Mouse (Mus musculus): Measurements from ENCODE around the gene Dcakd. TPM values are rescaled to one million over a fixed set of nuclear protein-coding genes. Genes with fewer than 3 reads are reported as not detected.

The Dcakd gene
- total RNA-seq (2022): 10 to 100 TPM; 54.2 to 95.5 (median 77.9) TPM

DNA sequence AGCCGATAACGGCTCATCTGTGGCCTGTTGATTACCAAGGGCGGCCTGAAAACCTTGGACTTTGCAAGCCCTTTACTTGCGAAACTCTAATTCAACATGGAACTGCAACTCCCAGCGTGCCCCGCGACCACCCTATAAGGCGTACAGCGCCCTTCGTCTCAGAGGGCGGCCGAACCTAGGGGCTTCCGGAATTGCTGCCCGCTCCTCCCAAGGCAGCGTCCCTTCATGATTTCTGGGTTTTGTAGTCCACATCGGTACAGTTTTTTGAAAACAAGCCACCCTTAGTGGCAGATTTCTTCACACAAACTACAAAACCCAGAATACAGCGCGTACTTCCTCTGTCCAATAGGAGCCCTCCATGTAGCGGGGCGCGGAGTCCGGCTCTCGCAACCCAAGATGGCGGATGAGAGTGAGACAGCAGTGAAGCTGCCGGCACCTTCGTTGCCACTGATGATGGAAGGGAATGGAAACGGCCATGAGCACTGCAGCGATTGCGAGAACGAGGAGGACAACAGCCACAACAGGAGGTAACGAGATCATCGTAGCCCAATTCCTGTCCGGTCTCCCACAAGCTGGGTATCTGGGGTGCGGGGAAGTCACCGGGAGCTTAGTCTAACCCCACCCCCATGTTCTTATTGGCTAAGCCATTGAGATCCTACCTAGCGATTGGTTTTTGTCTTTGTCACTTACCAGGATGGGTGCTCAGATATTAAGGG lies at the start of gene Dcakd, which contains the start of gene Nmt1:
Gene Dcakd (minus strand): TSS at position 158 of the 716 bp plus-strand sequence.
Gene Nmt1 (plus strand): TSS at position 15 of the 716 bp plus-strand sequence.
- DNase-seq (ENCODE audit: low spot score): peak; percentile 99

DNA sequence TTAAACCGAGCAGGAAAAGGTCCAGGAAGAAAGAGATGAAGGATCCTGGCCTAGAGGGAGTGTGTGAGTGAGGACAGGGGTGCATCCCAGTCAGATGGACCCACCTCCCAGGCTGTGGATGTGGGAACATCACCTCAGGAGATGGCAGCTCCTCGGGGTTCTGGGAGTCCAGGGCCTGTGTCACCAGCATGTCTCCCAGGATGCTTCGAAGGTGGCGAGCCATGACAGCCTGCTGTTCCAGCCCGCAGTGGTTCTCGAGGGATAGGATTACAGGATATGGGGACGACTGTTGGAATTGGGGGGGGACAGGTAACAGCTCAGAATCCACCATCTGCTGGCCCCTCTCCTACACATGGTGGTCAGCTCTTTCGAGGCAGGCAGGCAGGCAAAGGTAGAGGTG lies 48.4 kb upstream of the Dcakd start:
- no peak for DNase-seq (ENCODE audit: low spot score)

DNA sequence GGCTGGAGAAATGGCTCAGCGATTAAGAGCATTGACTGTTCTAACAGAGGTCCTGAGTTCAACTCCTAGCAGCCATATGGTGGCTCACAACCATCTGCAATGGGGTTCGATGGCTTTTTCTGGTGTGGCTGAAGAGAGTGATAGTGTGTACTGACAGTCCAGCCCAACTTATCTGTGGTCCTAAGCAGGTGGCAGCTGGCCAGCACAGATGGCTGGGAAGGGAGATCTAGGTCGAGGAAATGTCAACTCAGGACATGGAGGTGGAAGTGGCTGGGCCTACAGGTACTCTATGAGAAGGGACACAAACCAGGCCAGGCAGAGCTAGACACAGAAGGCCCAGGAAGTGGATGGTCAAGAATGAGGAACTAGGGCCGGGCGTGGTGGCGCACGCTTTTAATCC lies 47.9 kb upstream of the Dcakd start:
- no peak for DNase-seq (ENCODE audit: low spot score)

DNA sequence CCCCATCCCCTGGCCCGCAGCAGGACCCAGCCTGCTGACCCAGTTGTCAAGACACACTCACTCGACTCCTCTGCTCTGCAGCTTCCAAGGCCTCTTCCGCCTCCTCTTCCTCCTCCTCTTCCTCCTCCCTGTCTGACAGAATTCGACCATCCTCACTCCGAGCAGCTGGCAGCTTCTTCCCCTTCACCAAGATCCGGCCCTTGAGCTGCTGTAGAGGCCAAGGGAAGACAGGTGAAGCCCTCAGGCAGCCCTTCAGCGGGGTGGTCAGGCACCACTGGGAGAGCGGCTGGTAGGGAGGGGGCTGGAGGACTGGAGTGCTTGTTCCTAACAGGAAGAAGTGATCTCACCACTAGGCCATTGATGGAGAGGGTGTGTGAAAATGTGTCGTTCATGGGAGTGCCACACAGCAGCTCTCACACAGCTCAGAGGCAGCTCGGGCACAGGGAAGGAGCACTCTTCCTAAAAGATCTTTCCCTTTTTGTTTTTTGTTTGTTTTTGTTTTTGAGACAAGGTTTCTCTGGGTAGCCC lies 46.7 kb upstream of the Dcakd start:
- DNase-seq (ENCODE audit: low spot score): no peak

DNA sequence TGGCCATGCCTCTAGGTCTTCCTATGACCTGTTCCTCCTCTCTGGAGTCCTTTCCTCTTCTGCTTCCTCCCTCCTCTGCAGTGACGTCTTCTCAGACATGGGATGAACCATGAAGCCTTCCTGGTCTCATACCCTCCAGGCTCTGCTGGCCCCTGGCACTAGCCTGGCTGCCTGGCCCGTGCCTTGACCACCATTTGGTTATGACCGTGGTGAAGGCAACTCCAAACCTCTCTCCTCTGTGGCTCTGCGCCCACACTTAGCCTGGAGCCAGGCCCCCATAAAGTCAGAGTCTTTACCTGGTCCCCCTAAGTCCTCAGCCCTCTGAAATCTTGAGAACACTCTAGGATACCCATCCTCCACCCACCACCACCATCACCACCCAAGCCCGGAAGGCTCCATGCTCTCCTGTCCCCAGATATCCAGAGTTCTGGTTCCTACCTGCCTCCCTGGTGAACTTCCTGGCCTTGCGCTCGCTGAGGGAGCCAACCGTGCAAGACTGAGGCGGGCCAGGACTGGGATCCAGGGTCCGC lies 46.1 kb upstream of the Dcakd start:
- no peak for DNase-seq (ENCODE audit: low spot score)

DNA sequence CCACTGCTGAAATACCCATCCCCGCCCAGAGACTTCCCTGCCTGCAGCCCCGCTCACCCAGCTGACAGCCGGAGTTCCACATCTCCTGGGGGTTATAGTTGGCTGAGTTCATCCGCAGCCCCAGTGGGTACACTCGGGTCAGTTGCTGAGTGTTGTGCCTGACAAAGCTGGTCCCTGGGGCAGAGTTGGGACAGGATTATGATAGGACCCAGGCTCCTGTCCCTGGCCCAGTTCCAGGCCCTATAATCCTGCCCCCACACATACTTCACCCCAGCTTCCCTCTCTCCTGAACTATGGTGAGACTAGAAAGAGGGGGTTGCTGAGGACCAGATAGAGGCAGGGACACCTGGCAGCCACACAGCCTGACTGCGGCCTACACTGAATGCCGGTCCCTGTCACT lies 45.5 kb upstream of the Dcakd start:
- no peak for DNase-seq (ENCODE audit: low spot score)

DNA sequence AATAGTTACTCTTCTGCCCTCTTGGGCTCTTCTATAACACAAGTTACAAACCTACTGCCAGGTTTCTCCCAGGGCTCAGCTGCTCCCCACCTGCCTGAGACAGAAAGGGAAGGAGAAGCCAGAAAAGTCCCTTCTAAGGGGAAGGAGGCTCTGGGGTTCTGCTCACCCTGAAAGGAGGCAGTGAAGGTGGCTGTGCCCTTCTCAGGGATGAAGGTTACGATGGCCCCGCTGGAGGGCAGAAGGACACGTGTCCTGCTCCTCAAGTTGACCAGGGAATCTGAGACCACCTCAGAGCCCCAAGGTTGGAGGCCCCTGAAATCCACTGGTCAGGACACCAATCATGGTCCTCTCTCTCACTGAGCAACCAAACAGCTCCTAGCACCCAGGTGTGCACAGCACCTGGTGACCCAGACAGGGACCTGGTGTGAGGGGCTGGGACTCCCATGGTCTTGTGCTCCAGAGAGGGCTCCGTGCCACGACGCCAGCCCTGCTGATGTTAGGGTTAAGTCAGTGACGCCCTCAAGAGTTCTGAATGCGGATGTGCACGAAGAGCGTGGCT lies 42.3 kb upstream of the Dcakd start:
- DNase-seq (ENCODE audit: low spot score): no peak

DNA sequence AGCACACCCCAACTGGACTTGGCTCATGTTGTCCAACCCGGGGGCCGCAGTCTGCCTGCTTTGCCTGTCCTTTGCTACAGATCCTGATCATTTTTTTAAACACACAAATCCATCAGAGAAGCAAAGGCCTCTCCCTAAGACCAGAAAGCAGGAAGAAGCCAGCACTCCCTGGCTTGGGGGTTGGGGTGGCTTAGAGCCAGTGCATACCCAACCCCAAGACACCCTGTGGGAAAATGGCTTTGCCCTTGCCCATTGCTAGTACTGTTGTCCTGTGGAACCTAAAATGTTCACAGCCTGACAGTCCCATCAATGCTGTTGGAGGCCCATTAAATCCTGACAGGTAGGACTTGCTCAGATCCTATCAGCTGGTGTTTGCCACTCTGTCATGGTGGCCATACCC lies 41.6 kb upstream of the Dcakd start:
- DNase-seq (ENCODE audit: low spot score): no peak

DNA sequence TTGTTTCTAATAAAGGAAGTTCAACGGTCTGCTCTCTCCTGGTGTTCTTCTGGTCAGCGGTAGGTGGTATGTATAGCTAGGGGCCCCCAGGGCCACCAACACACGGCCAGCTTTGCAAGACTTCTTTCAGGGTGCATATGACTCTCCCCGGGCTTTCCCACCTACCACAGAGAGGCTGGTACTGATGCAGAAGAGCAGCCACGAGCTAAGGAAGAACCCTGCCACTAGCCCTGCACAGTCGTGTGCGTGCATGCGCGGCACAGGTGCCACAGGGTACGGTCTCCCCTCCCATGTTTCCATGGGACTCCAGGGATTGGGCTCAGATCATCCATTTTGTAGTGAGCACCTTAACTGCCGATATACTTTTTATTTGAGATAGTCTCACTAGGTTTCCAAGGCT lies 40.8 kb upstream of the Dcakd start:
- DNase-seq (ENCODE audit: low spot score): no peak

DNA sequence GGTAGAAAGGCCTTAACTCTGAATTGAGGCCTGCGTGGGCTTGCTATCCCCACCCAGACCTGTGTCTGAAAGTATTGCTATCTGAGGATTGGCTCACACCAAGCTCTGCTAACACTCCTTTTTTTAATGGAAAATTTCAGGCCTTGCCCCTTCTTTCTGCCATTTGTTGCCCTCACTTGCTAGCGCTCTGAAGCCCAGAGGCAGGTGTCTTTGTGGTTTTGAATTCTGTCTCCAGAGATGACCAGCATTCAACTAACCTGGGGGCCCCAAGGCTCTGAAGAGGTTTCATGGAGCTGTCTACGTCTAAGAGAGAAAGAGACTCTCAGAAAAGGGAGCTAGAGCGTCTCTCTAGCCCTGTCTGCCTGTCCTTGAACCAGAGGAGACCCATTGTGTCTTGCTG lies 40.1 kb upstream of the Dcakd start:
- no peak for DNase-seq (ENCODE audit: low spot score)

DNA sequence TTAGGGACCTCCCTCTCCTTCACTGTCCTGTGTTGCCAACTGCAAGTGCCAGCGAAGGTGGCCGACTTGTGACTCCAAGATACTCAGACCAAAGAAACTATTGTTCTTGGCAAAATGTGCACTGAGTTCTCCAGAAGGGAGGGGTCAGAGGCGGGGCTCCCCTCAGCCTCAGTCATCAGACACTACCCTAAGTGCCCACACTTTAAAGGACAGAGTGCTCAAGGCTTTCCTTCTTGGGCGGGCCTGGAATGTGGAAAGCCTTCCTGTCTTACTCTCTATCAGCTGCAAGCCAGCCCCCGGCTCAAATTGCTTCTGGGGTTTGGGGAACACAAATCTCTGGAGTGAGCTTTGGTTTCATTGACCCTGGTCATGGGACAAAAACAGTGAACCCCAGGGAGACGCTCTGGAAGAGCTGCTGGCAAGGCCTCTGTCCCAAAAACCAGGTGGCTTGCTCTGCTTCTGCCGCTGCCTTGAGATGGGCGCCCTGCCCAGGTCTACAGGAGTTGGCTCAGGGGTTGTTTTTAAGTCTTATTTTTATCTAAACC lies 39.4 kb upstream of the Dcakd start:
- no peak for DNase-seq (ENCODE audit: low spot score)

DNA sequence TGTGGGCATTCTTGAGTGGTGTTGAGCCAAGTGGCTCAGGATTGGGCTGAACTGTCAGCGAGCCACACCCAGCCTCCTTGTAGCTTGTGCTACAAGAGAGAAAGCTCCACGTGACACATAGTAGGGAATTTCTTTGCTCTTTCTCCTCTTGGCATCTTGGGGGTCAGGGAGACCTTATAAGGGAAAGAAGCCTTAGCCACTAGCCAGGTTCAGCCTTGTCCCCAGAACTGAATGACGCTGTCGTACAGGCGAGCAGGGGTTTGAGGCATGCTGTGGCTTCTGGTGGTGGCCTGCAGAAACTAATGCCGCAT lies 38.9 kb upstream of the Dcakd start:
- no peak for DNase-seq (ENCODE audit: low spot score)

DNA sequence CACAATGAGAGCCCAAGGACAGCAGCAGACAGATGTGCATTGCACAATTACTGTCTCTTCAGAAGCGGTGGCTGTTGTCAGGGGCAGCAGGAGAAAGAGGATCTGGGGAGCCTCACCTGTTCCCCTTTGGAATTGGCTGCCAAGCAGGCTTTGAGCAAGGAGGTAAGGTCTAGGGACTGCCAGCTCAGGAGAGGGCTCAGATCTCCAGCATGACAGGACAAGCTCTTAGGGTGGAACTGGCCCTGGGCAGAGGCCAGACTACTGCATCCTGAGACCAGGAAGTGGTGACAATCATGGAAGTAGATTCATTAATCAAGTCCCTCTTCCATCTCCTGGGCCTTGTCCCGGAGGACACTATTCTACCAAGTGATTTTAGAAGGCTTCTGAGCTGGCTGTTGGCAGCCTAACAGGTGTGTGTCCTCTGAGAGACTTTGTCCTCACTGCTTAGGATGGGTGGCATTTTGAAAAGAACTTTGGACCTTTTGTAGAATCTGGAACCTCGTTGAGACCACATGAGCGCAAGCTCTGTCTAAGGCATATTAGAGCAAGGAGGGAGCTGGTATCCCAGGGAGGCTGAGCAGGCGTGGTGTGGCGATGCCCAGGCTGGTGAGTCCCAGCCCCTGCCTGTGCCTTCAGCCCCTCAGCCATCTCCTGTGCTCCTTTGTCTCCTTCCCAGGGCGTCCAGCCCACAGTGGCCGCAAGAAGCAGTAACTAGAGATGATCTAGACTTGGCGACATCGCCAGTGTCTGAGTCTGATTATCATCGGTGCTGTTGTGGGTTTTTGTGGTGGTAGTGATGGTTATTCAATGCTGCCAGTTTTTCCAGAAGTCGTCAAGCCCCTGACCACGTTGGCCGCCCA lies 38.3 kb upstream of the Dcakd start:
- DNase-seq (ENCODE audit: low spot score): no peak

DNA sequence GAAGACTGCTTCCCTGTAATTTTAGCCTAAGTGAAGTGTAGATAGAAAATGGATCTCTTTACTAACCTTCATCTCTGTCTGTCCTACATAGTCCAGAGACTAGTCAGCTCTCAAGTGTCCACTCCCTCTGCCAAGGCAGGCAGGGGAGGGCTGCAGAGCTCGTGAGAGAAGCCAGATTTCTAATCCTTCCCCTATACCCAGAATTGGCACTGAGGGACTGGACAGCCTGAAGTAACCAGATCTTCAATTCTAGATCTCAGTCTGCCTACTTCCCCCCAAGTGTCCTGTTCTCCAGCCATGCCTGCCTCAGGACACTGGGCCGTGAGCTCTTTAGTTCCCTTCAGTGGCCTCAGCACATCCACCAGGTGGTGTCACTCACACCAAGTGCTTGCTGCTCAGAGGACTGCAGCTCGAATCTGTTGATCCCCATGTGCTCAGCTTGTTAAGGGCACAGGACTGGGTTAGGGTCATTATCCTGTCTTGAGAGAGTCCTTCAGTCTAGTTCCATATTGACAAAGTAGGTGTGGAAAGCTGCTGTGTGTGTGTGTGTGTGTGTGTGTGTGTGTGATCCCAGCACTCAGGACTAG lies 30.5 kb upstream of the Dcakd start:
- DNase-seq (ENCODE audit: low spot score): no peak

DNA sequence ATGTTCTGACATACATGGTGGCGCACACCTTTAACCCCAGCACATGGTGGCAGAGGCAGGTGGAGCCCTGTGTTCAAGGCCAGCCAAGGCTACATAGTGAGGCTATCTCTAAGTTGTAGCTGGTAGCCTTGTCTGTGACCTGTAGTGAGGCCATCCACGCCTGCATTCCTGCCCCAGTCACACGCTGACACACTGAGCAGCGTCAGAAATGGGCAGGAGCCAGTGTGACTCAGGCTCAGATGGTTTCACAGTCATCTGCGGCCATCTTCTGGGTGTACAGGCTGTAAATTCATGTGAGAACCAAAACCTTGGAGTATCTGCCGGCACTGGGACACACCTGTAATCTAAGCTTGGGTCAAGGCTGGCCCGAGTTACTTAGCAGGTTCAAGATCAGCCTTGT lies 28.5 kb upstream of the Dcakd start:
- DNase-seq (ENCODE audit: low spot score): no peak

DNA sequence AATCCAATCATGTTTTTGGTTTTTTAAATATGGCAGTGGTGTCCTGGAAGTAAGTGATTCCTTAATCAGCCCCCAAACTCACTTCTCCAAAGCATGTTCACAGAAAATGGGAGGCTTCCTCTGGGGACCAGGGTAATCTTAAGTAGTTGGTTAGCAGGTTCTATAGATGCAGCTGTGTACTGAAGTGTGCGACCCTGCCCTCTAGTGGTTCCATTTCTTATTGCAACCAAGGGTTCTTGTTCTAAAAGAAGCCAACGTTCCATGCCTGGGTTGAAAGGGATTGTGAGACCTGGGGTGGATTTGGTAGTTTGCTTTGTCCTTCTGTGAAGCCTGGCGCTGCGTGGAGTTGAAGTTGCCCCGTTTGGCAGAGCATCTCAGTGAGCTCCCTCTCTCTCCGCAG lies 26.7 kb upstream of the Dcakd start:
- DNase-seq (ENCODE audit: low spot score): peak; percentile 83

DNA sequence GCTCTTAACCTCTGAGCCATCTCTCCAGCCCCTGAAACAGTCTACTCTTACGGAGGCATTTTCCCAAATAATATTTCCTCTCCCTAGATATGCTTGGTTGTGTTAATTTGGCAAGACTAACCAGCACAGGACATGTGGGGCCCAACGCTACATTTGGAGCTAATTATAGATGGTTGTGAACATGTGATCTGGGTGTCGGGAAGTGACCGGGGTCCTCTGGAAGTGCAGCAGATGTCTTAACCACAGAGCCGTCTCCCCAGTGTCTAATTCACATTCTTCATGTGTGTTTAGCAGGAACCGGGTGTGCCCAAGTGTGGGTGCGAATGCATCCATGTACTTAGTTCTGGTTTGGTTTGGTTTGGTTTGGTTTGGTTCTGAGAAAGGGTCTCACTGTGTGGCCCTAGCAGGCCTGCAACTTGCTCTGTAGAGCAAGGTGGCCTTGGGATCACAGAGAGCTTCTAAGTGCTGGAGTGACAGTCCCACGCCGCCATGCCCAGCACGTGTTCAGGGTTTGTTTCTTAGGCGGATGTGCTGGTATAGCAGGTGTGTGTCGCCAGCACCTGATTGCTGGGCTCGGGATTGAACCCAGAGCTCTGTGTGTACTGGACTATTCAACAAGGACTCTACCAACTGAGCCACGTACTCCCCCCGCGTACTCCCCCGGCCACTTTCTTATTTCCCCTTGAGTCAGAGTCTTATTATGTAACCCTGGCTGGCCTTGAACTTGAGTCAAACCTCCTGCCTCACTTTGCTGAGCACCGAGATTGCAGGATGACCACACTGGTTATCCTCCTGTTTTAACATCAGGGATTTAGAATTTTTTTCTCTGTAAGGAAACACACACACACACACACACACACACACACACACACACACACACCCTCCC lies 25.3 kb upstream of the Dcakd start:
- DNase-seq (ENCODE audit: low spot score): no peak

DNA sequence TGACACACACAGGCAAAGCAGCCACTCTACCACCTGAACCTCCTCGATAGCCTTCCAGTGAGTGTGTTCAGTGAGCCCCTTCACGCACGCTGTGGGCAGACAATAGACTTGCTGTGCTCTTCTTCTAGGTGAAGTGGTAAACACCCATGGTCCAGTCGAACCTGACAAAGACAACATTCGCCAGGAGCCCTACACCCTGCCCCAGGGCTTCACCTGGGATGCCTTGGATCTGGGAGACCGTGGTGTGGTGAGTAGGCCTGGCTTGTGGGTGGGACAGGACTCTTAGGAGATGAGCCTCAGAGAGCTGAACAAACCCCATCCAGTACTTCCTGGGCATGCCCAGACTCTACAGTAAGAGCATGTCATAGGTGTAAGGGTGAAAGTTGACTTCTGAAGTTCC lies 23.9 kb upstream of the Dcakd start:
- no peak for DNase-seq (ENCODE audit: low spot score)

DNA sequence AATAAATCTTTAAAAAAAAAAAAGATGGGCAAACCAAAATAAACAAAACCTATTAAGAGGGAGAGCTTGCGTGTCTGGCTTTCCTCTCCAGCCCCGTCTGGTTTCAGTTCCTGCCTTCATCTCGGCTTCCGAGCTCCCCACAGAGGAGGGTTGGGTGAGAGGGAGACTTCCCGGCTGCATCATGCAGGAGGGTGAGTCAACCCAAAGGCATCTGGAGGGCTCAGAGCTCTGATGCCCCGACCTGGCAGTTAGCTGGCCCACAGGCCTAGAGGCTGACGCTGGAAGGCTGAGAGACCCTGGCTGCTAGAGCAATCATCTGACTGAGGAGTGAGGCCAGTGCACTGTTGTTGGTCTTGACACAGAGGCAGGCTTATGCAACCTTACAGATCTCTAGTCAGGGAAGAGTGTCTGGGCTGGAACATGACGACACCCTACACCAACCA lies 23.1 kb upstream of the Dcakd start:
- DNase-seq (ENCODE audit: low spot score): peak; percentile 85

DNA sequence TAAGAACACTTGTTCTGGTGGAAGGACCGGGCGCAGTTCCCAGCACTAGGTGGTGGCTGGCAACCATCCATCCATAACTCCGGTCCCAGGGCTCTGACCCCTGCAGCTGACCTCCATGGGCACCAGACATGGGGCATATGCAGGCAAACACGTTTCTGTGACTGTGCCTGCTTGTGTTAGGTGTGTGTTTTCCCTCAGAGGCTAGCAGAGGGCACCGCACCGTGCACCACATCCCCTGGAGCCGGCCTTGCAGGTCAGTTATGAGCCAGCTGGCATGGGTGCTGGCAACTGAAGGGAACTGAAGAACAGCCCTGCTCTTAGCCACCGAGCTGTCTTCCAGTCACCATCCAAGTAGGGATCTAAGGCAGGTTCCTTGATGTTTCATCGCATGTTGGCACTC lies 22.0 kb upstream of the Dcakd start:
- DNase-seq (ENCODE audit: low spot score): no peak

DNA sequence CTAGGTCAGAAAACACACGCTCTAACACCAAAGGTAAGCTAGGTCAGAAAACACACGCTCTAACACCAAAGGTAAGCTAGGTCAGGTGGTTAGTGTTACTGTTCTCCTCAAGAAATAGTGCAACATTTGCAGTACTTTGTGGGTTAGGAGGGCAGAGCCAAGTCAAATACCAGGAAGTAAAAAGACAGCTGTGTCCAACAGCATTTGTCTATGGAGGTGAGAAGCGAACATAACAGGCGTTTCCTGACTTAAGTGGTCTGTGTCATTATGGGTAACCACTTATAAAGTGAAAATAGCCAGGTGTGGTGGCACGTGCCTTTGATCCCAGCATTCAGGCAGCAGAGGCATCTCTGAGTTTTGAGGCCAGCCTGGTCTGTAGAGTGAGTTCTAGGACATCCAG lies 21.5 kb upstream of the Dcakd start:
- DNase-seq (ENCODE audit: low spot score): no peak
